ENCODE assay signal across 9 mouse cellular contexts in the genomic region with DNA sequence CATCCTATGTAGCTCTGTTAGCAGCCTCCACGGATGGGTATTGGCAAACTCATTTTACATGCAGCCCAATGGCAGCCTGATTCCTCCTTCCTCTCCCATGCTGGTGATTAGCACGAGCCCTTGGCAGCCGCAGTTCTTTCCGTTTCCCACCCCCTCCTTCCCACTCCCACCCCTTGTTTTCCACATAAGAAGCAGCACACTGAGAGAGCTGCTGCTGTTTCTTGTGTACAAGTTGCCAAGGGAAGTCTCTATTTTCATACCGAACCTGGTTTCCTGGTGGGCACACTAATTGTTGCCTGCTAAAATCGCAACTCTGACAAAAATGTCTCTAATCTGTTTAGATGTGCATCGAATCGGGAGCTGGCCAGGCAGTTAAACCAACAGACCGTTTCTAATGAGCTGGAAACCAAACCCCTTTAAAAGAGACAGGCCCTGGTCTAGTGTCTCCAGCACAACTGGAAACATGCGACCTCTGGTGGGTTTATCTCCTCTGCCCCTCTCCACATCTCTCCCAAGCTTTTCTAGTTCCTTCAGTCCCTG.
A peak's percentile ranks its signal among the peaks of the same experiment; 100 is the strongest.
DNase-seq lines count a peak whose midpoint lies in the region; ATAC-seq and TF ChIP-seq lines count a peak whose summit lies in the region.
"Had no signal": no experiment of that assay in that cellular context is flagged by ENCODE, and none has a peak within 500 bp of the region (broad histone marks: within the 10 kb centered on the region; RNA-seq: fewer than 3 reads in every experiment).

No protein-coding gene starts in this region.

- no peak overlapping the region for H3K27ac ChIP-seq in hindbrain, embryonic 11.5 days (ENCODE audit: low read depth, low read length)
- no peak overlapping the region for H3K27ac ChIP-seq in midbrain, embryonic 11.5 days (ENCODE audit: low read depth, low read length)
- no peak overlapping the region for H3K27ac ChIP-seq in thymus, adult 2 months (ENCODE audit: control insufficient read depth, insufficient read depth, low read length)

- peaks cover 2% of the 10 kb centered on the region; the same call in 1 of the 2 replicates for H3K4me1 ChIP-seq in hindbrain, embryonic 11.5 days (replicated peaks; ENCODE audit: control insufficient read depth, insufficient read depth, low read length)
- H3K4me1 ChIP-seq in midbrain, embryonic 11.5 days (ENCODE audit: control insufficient read depth, insufficient read depth, low read length) = peaks cover 3% of the 10 kb centered on the region; the same call in 1 of the 2 replicates
- H3K4me1 ChIP-seq in thymus, adult 2 months (replicated peaks; ENCODE audit: control insufficient read depth, insufficient read depth, low read length) = no peaks in the 10 kb centered on the region

- TF ChIP-seq POLR2A in brain, embryonic 14.5 days (IDR thresholded peaks at IDR 0.05; ENCODE audit: borderline replicate concordance, extremely low read depth, insufficient read depth, insufficient read length, poor library complexity, severe bottlenecking) = no peak
- TF ChIP-seq POLR2A in thymus, adult 2 months (IDR thresholded peaks at IDR 0.05; ENCODE audit: control insufficient read depth, extremely low read depth, insufficient read depth, low read length, poor library complexity) = no peak

- no peaks in the 10 kb centered on the region for H3K36me3 ChIP-seq in hindbrain, embryonic 11.5 days (ENCODE audit: control insufficient read depth, insufficient read depth, low read length)
- H3K36me3 ChIP-seq in midbrain, embryonic 11.5 days (ENCODE audit: control insufficient read depth, insufficient read depth, low read length) = no peaks in the 10 kb centered on the region
- no peaks in the 10 kb centered on the region for H3K36me3 ChIP-seq in thymus, adult 2 months (ENCODE audit: control insufficient read depth, insufficient read depth, low read length)

- ATAC-seq in hindbrain, embryonic 11.5 days (ENCODE audit: low FRiP score) = no peak
- 0 out of 2 replicates have a peak, but pooled peaks have one; percentile 33 for ATAC-seq in midbrain, embryonic 11.5 days (ENCODE audit: low FRiP score)
- ATAC-seq: lung, postnatal 0 days had no signal

- TF ChIP-seq CTCF in brain, embryonic 14.5 days (IDR thresholded peaks at IDR 0.05; ENCODE audit: borderline replicate concordance, extremely low read depth, insufficient read depth, insufficient read length) = no peak
- TF ChIP-seq CTCF in thymus, adult 2 months (IDR thresholded peaks at IDR 0.05; ENCODE audit: borderline replicate concordance, control insufficient read depth, extremely low read depth, insufficient read depth, low read length, poor library complexity) = no peak

- 29% methylated on average over 10 of the region's 10 CpGs for WGBS in hindbrain, embryonic 11.5 days
- WGBS in midbrain, embryonic 11.5 days = 12% methylated on average over 10 of the region's 10 CpGs
- WGBS in thymus, adult 2 months = 68% methylated on average over 10 of the region's 10 CpGs

- no peaks in the 10 kb centered on the region for H3K27me3 ChIP-seq in hindbrain, embryonic 11.5 days (ENCODE audit: control insufficient read depth, insufficient read depth, low read length)
- no peaks in the 10 kb centered on the region for H3K27me3 ChIP-seq in midbrain, embryonic 11.5 days (ENCODE audit: control insufficient read depth, insufficient read depth, low read length)
- no peaks in the 10 kb centered on the region for H3K27me3 ChIP-seq in thymus, adult 2 months (ENCODE audit: control insufficient read depth, insufficient read depth, low read length)

- peak; percentile 33 to 48 for DNase-seq in frontal cortex, postnatal 36 days (ENCODE audit: low spot score in 2 of 2)
- DNase-seq in frontal cortex, postnatal 14 days (ENCODE audit: low spot score in 2 of 2) = no peak
- peak; percentile 86 for DNase-seq in brain, embryonic 14.5 days (ENCODE audit: low read depth)
- peak; percentile 6 for DNase-seq in hindbrain, embryonic 11.5 days (ENCODE audit: low spot score)
- DNase-seq in midbrain, embryonic 11.5 days (ENCODE audit: low spot score, missing footprints) = peak; percentile 87
- no peak for DNase-seq in thymus, adult 2 months
- DNase-seq in testis, postnatal 14 days (ENCODE audit: low spot score) = no peak
- DNase-seq in thymus, postnatal 25 days = no peak

- no peak overlapping the region for H3K4me3 ChIP-seq in hindbrain, embryonic 11.5 days (ENCODE audit: low read depth, low read length)
- H3K4me3 ChIP-seq in midbrain, embryonic 11.5 days (ENCODE audit: low read depth, low read length) = no peak overlapping the region
- no peak overlapping the region for H3K4me3 ChIP-seq in thymus, adult 2 months (ENCODE audit: control insufficient read depth, insufficient read depth, low read length)

- H3K9ac ChIP-seq in hindbrain, embryonic 11.5 days (ENCODE audit: low read depth, low read length) = no peak overlapping the region
- H3K9ac ChIP-seq in midbrain, embryonic 11.5 days (ENCODE audit: low read length) = no peak overlapping the region

- H3K9me3 ChIP-seq in hindbrain, embryonic 11.5 days (ENCODE audit: control insufficient read depth, low read length) = no peaks in the 10 kb centered on the region
- H3K9me3 ChIP-seq in midbrain, embryonic 11.5 days (ENCODE audit: control insufficient read depth, low read length) = no peaks in the 10 kb centered on the region

- H3K4me2 ChIP-seq in hindbrain, embryonic 11.5 days (replicated peaks; ENCODE audit: low read depth, low read length) = no peak overlapping the region
- H3K4me2 ChIP-seq in midbrain, embryonic 11.5 days = peak overlapping the region; percentile 4; the same call in 1 of the 2 replicates

Comparison
In these comparisons a context has a peak if more than half of its experiments do, and no peak if none do; other contexts are left out.
1. DNase-seq: peak in frontal cortex, postnatal 36 days (2 of 2), brain, embryonic 14.5 days (single experiment), hindbrain, embryonic 11.5 days (single experiment) and midbrain, embryonic 11.5 days (single experiment); none in frontal cortex, postnatal 14 days (0 of 2), thymus, adult 2 months (single experiment), testis, postnatal 14 days (single experiment) and thymus, postnatal 25 days (single experiment).